In the genomic region with DNA sequence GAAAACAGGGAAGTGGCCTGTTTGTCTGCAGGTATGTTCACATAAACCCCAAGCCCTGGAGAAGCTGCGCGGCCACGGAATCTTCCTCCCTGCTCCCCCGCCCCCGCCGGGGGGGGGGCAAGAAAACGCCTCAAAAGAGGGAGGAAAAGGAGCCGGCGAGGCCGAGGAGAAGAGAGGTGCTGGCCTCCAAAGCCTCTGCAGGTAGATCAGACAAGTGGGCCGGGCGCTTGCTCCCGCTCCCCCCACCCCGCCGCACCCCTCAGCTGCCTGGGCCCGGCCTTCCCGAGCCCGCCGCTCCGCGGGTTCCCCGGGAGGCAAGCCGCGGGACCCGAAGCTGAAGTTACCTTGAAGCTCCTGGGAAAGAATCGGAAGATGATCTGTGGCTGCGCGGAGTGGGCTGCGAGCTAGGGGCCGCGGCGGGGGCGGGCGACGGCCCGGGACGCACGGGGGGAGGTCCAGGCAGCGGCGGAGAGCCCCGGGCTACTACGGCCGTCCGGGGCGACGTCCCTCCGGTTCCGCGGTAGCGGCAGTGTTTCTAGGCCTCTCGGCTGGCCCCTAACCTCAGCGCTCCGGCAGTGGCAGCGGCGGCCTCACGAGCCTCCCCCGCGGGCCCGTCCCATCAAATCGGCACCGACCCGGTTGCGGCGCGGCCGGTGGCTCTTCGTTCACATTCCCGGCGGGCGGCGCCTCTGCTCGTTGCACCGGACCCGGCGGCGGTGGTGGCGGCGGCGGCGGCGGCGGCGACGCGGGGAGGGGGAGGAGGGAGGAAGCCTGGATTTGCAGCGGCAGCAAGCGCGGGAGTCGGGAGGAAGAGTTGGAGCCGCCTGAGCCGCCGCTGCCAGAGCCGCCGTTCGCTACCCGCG, we compare ENCODE assay signal across 8 mouse cellular contexts. TPM values are rescaled to one million over a fixed set of nuclear protein-coding genes. Genes with fewer than 3 reads are reported as not detected.
DNase-seq lines count a peak whose midpoint lies in the region; ATAC-seq and TF ChIP-seq lines count a peak whose summit lies in the region.

No protein-coding gene starts in this region.

- H3K27ac ChIP-seq in layer of hippocampus, adult 2 months = peak overlapping the region; percentile 95
- H3K27ac ChIP-seq in brown adipose tissue, adult 24 weeks (replicated peaks; ENCODE audit: low read depth, low read length) = peak overlapping the region; percentile 57
- peak overlapping the region; percentile 98 for H3K27ac ChIP-seq in forebrain, embryonic 13.5 days
- H3K27ac ChIP-seq in intestine, postnatal 0 days (ENCODE audit: low read depth, low read length) = peak overlapping the region; percentile 95
- H3K27ac ChIP-seq in liver, embryonic 14.5 days = peak overlapping the region; percentile 69

- peak overlapping the region; percentile 99 for H3K9ac ChIP-seq in forebrain, embryonic 13.5 days
- H3K9ac ChIP-seq in intestine, postnatal 0 days (ENCODE audit: low read depth, low read length) = peak overlapping the region; percentile 95
- peak overlapping the region; percentile 95 for H3K9ac ChIP-seq in liver, embryonic 14.5 days (replicated peaks)

- no peaks in the 10 kb centered on the region for H3K27me3 ChIP-seq in forebrain, embryonic 13.5 days
- H3K27me3 ChIP-seq in intestine, postnatal 0 days (replicated peaks; ENCODE audit: control insufficient read depth, insufficient read depth, low read length) = no peaks in the 10 kb centered on the region
- no peaks in the 10 kb centered on the region for H3K27me3 ChIP-seq in liver, embryonic 14.5 days (ENCODE audit: control insufficient read depth, insufficient read depth, low read length)

- peaks cover 23% of the 10 kb centered on the region for H3K36me3 ChIP-seq in forebrain, embryonic 13.5 days (ENCODE audit: poor library complexity, severe bottlenecking)
- peaks cover 9% of the 10 kb centered on the region for H3K36me3 ChIP-seq in intestine, postnatal 0 days (ENCODE audit: control insufficient read depth, insufficient read depth)
- H3K36me3 ChIP-seq in liver, embryonic 14.5 days (replicated peaks; ENCODE audit: control insufficient read depth, insufficient read depth, low read depth) = peaks cover 9% of the 10 kb centered on the region

- DNase-seq in layer of hippocampus, adult 2 months (ENCODE audit: low spot score in 2 of 2) = peak in 1 of 2 experiments; percentile 23
- no peak for DNase-seq in layer of hippocampus, adult 11-12 months (ENCODE audit: low spot score)
- peak in 1 of 3 experiments; percentile 31 for DNase-seq in liver, embryonic 14.5 days (ENCODE audit: low read depth in 3 of 3, low spot score in 3 of 3)
- DNase-seq in neural tube, embryonic 10.5 days (ENCODE audit: extremely low spot score, low spot score) = peak; percentile 63
- peak; percentile 68 for DNase-seq in testis, postnatal 10 days (ENCODE audit: low spot score)

- TF ChIP-seq CTCF in layer of hippocampus, adult 2 months (conservative IDR thresholded peaks at IDR 0.05) = no peak
- no peak for TF ChIP-seq CTCF in intestine, postnatal 0 days (IDR thresholded peaks at IDR 0.05; ENCODE audit: low read depth)
- TF ChIP-seq CTCF in liver, embryonic 14.5 days (IDR thresholded peaks at IDR 0.05; ENCODE audit: low read depth) = no peak

- under 1% methylated on average over 52 of the region's 97 CpGs for WGBS in forebrain, embryonic 13.5 days
- under 1% methylated on average over 65 of the region's 97 CpGs for WGBS in intestine, postnatal 0 days
- WGBS in liver, embryonic 14.5 days (ENCODE audit: insufficient replicate concordance) = under 1% methylated on average over 84 of the region's 97 CpGs

- peak overlapping the region; percentile 83 for H3K4me2 ChIP-seq in forebrain, embryonic 13.5 days
- peak overlapping the region; percentile 85 for H3K4me2 ChIP-seq in intestine, postnatal 0 days (replicated peaks; ENCODE audit: low read depth)
- H3K4me2 ChIP-seq in liver, embryonic 14.5 days (ENCODE audit: low read depth) = peak overlapping the region; percentile 91

- H3K9me3 ChIP-seq in forebrain, embryonic 13.5 days (replicated peaks) = no peaks in the 10 kb centered on the region
- H3K9me3 ChIP-seq in intestine, postnatal 0 days (ENCODE audit: control insufficient read depth) = no peaks in the 10 kb centered on the region
- no peaks in the 10 kb centered on the region for H3K9me3 ChIP-seq in liver, embryonic 14.5 days (ENCODE audit: control insufficient read depth, low read length)

- ATAC-seq in forebrain, embryonic 13.5 days = peak; percentile 16; the same call in 1 of the 2 replicates
- peak; percentile 51 for ATAC-seq in intestine, postnatal 0 days
- ATAC-seq in liver, embryonic 14.5 days (ENCODE audit: insufficient read depth) = peak; percentile 44

- peaks cover 6% of the 10 kb centered on the region for H3K4me1 ChIP-seq in brown adipose tissue, adult 24 weeks (ENCODE audit: control insufficient read depth, insufficient read depth, insufficient read length, low read length)
- peaks cover 20% of the 10 kb centered on the region for H3K4me1 ChIP-seq in forebrain, embryonic 13.5 days
- no peaks in the 10 kb centered on the region for H3K4me1 ChIP-seq in intestine, postnatal 0 days (replicated peaks; ENCODE audit: control insufficient read depth, insufficient read depth, low read length)
- peaks cover 5 to 19% of the 10 kb centered on the region in 2 experiments for H3K4me1 ChIP-seq in liver, embryonic 14.5 days (replicated peaks; ENCODE audit: control insufficient read depth in 2 of 2, insufficient read depth in 2 of 2, low read length in 1 of 2)

- H3K4me3 ChIP-seq in layer of hippocampus, adult 2 months = peak overlapping the region; percentile 88
- peak overlapping the region; percentile 98 for H3K4me3 ChIP-seq in brown adipose tissue, adult 24 weeks (ENCODE audit: insufficient read depth, low read depth, low read length)
- H3K4me3 ChIP-seq in forebrain, embryonic 13.5 days = peak overlapping the region; percentile 100
- peak overlapping the region; percentile 95 for H3K4me3 ChIP-seq in intestine, postnatal 0 days (ENCODE audit: low read depth, low read length)
- H3K4me3 ChIP-seq in liver, embryonic 14.5 days (ENCODE audit: insufficient read depth in 1 of 2, low read depth in 2 of 2, low read length in 2 of 2) = peak overlapping the region; percentile 88 to 97

- TF ChIP-seq EP300 in liver, embryonic 14.5 days (IDR thresholded peaks at IDR 0.05; ENCODE audit: low read depth) = no peak

RNA-seq across cellular contexts. Expression of a gene that starts 0.5 kb away (rescaled TPM):
- total RNA-seq in layer of hippocampus, adult 2 months (2021) = 10 to 100 TPM; 79.1 to 80.1 TPM
- polyA plus RNA-seq in brown adipose tissue, adult 24 weeks (2012; ENCODE audit: insufficient read depth, insufficient read length, missing spikeins) = 18.0 and 21.6 TPM in 2 replicates
- 21.8 and 24.0 TPM in 2 replicates for polyA plus RNA-seq in forebrain, embryonic 13.5 days (2015; fragmentation: Nextera tagmentation; extraction: Ambion mirVana)
- polyA plus RNA-seq in intestine, postnatal 0 days (2015; fragmentation: Nextera tagmentation; extraction: Ambion mirVana) = 7.3 and 9.2 TPM in 2 replicates
- polyA plus RNA-seq in liver, embryonic 14.5 days (2012; rRNA removed) = 3.8 and 6.8 TPM in 2 replicates
- 5.0 and 5.8 TPM in 2 replicates for polyA plus RNA-seq in liver, embryonic 14.5 days (2014; fragmentation: Nextera tagmentation; extraction: Ambion mirVana)
